11 mouse cellular contexts compared by ENCODE assay signal in the genomic region with DNA sequence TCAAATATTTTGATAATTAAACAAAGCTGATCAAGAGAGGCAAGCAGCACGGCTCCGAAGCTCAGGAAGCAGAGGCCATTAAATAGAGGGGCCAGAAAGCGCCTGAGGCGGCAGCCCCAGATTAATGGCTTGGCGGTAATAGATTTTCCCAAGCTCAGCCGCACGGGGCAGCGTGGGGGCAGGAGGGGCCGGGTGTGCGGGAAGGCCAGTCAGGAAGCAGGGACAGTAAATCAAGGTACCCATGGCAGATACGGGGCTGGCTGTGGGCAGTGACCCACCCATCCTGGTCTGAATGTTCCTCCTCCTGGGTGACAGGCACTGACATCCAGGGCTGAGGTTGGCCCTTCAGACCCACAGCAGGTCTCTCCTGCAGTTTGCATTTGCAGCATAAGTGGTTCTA. TPM values are rescaled to one million over a fixed set of nuclear protein-coding genes. Genes with fewer than 3 reads are reported as not detected.
DNase-seq lines count a peak whose midpoint lies in the region; ATAC-seq lines count a peak whose summit lies in the region.
"Had no signal": no experiment of that assay in that cellular context is flagged by ENCODE, and none has a peak within 500 bp of the region (broad histone marks: within the 10 kb centered on the region; RNA-seq: fewer than 3 reads in every experiment).

No protein-coding gene starts in this region.

- peak; percentile 7 for DNase-seq in adrenal gland, adult 2 months
- no peak for DNase-seq in adrenal gland, adult 8-10 months
- peak; percentile 73 for DNase-seq in embryo, embryonic 10.5 days (ENCODE audit: low spot score)
- DNase-seq in kidney, adult 8-10 months = peak; percentile 44 to 58
- no peak for DNase-seq in MN1 (ENCODE audit: low spot score)
- DNase-seq in layer of hippocampus, postnatal 14 days (ENCODE audit: low spot score in 2 of 2) = no peak
- no peak for DNase-seq in ovary, postnatal 10 days (ENCODE audit: low spot score)
- DNase-seq: cerebellum, adult 9-11 months had no signal

- ATAC-seq in megakaryocyte progenitor cell, adult 5-6 weeks (replicated peaks; ENCODE audit: poor library complexity) = peak; percentile 26; the same call in 1 of the 2 replicates

RNA-seq across cellular contexts. Expression of a gene that starts 55.9 kb away (rescaled TPM):
- under 1 TPM in 1 of 2 experiments, not detected in 1; 0.21 TPM for total RNA-seq in adrenal gland, adult 2 months (2021)
- 0.29 and 0.48 TPM in 2 replicates for polyA plus RNA-seq in adrenal gland, adult 2 months (2012; rRNA removed)
- total RNA-seq in adrenal gland, adult 8-10 months (2022) = under 1 TPM; 0.38 to 0.63 (median 0.46) TPM
- total RNA-seq in megakaryocyte progenitor cell, adult 5-6 weeks (2015) = not detected in 2 replicates
- not detected in 2 replicates for total RNA-seq in megakaryocyte progenitor cell, adult 5-6 weeks (2017)
- 1 to 10 TPM; 4.0 to 4.4 TPM for total RNA-seq in layer of hippocampus, postnatal 14 days (2021)
- total RNA-seq: MEL had no signal
- polyA plus RNA-seq: erythroblast, embryonic 14.5 days had no signal

Comparison
In these comparisons a context has a peak if more than half of its experiments do, and no peak if none do; other contexts are left out.
1. DNase-seq: peak in adrenal gland, adult 2 months (single experiment), embryo, embryonic 10.5 days (single experiment) and kidney, adult 8-10 months (2 of 2); none in adrenal gland, adult 8-10 months (single experiment), MN1 (single experiment), layer of hippocampus, postnatal 14 days (0 of 2) and ovary, postnatal 10 days (single experiment).